Mouse (Mus musculus): ENCODE measurements at regions not wholly inside any gene's neighbourhood (a gene's known extent, or its start where the extent isn't known, plus 50 kb on each side); places are given as distances from the start of the nearest gene placed in this dataset.

GRCm38 (mm10) chr1:69376923-69377706, 269.3 kb upstream of the Erbb4 start:
- no peak for DNase-seq (ENCODE audit: low read depth)

- no peak for DNase-seq (ENCODE audit: low read depth)
Observed at GRCm38 (mm10) chr1:69375246-69375645, 267.4 kb upstream of the Erbb4 start.

GRCm38 (mm10) chr1:69370078-69370477, 262.2 kb upstream of the Erbb4 start:
- DNase-seq (ENCODE audit: low read depth) = no peak

- DNase-seq (ENCODE audit: low read depth) = no peak
Observed at GRCm38 (mm10) chr1:69367531-69367930, 259.7 kb upstream of the Erbb4 start.

GRCm38 (mm10) chr1:69364069-69364468, 256.2 kb upstream of the Erbb4 start:
- DNase-seq (ENCODE audit: low read depth) = no peak

GRCm38 (mm10) chr1:69357548-69357947, 249.7 kb upstream of the Erbb4 start:
- DNase-seq (ENCODE audit: low read depth) = no peak

- no peak for DNase-seq (ENCODE audit: low read depth)
Observed at GRCm38 (mm10) chr1:69350417-69350816, 242.6 kb upstream of the Erbb4 start.

GRCm38 (mm10) chr1:69349826-69350225, 242.0 kb upstream of the Erbb4 start:
- DNase-seq (ENCODE audit: low read depth) = no peak

GRCm38 (mm10) chr1:69342100-69342499, 234.2 kb upstream of the Erbb4 start:
- no peak for DNase-seq (ENCODE audit: low read depth)

- DNase-seq (ENCODE audit: low read depth) = peak; percentile 70
Observed at GRCm38 (mm10) chr1:69340481-69340880, 232.6 kb upstream of the Erbb4 start.

GRCm38 (mm10) chr1:69331418-69332254, 223.8 kb upstream of the Erbb4 start:
- DNase-seq (ENCODE audit: low read depth) = no peak

- DNase-seq (ENCODE audit: low read depth) = no peak
Observed at GRCm38 (mm10) chr1:69329399-69329798, 221.5 kb upstream of the Erbb4 start.

GRCm38 (mm10) chr1:69326711-69327110, 218.9 kb upstream of the Erbb4 start:
- no peak for DNase-seq (ENCODE audit: low read depth)

- no peak for DNase-seq (ENCODE audit: low read depth)
Observed at GRCm38 (mm10) chr1:69319526-69319925, 211.7 kb upstream of the Erbb4 start.

- no peak for DNase-seq (ENCODE audit: low read depth)
Observed at GRCm38 (mm10) chr1:69296816-69297215, 189.0 kb upstream of the Erbb4 start.

- no peak for DNase-seq (ENCODE audit: low read depth)
Observed at GRCm38 (mm10) chr1:69291329-69291728, 183.5 kb upstream of the Erbb4 start.

GRCm38 (mm10) chr1:69286374-69286773, 178.5 kb upstream of the Erbb4 start:
- peak; percentile 27 for DNase-seq (ENCODE audit: low read depth)

- no peak for DNase-seq (ENCODE audit: low read depth)
Observed at GRCm38 (mm10) chr1:69277428-69277827, 169.6 kb upstream of the Erbb4 start.

- no peak for DNase-seq (ENCODE audit: low read depth)
Observed at GRCm38 (mm10) chr1:69247691-69248090, 139.8 kb upstream of the Erbb4 start.

- DNase-seq (ENCODE audit: low read depth) = no peak
Observed at GRCm38 (mm10) chr1:69242289-69242909, 134.5 kb upstream of the Erbb4 start.

- no peak for DNase-seq (ENCODE audit: low read depth)
Observed at GRCm38 (mm10) chr1:69241502-69242214, 133.8 kb upstream of the Erbb4 start.

GRCm38 (mm10) chr1:69227864-69228263, 120.0 kb upstream of the Erbb4 start:
- DNase-seq (ENCODE audit: low read depth) = no peak
